Mouse (Mus musculus) C2C12 (cell line): ENCODE measurements around the gene Gpr146.

Experiments used
- CTCF ChIP-seq: IDR thresholded peaks from one replicate; pipeline ENCODE4 v1.5.1; 2011; ENCODE audit not compliant: control insufficient read depth, insufficient read depth, insufficient read length
- MYOG ChIP-seq: IDR thresholded peaks from one replicate; pipeline ENCODE4 v1.6.1; 2011; ENCODE audit not compliant: control insufficient read depth, insufficient read length; ENCODE audit errors: extremely low read depth

GRCm38 (mm10) chr5:139378271-139378556 is 717 bp downstream of the Gpr146 start:
- no peak for TF ChIP-seq CTCF
- TF ChIP-seq MYOG = no peak
